Mouse (Mus musculus): ENCODE results near the gene Robo1. TPM values are rescaled to one million over a fixed set of nuclear protein-coding genes. Genes with fewer than 3 reads are reported as not detected.

The Robo1 gene
- polyA plus RNA-seq, 1 experiment from 2014 or later = 40.1 TPM

DNA sequence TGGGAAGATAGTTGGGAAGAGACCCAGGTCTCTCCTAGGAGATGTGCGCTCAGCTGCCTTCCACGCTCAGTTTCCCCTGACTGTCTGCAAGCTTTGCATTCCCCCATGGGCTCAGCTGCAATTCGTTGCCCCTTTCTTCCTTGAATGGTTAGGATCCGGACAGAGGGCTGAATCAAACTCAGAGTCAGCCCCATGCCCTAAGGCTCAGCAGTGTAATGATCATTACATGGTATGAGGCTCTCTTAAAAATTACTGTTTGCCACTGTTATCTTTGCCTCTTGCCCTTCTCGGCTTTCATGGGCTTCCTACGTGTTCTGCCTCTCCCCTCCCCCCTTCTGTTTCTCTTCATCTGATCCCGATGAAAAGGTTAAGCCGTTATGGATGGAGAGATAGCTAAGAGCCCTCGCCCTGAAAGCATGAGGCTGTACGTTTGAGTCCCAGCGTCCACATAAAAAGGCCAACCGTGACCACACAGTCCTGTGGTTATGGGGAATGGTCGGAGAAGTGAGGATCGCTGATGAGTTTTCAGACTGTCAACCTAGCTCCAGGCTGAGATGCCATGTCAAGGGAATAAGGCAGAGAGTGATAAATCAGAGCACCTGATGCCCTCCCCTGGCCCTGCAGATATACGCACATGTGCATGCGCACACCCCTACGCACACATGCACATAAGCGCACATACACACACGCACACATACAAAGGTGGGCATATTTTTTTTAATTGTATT lies 668.9 kb downstream of the Robo1 start:
- H3K9ac ChIP-seq (ENCODE audit: low read length) = no peak overlapping the region
- no peak overlapping the region for H3K4me3 ChIP-seq (ENCODE audit: low read depth, low read length)
- no peak for ATAC-seq (ENCODE audit: insufficient number of reproducible peaks, low FRiP score, low TSS enrichment, low read depth)
- H3K36me3 ChIP-seq (ENCODE audit: control insufficient read depth, insufficient read depth, low read length) = peaks cover 3% of the 10 kb centered on the region; the same call in 1 of the 2 replicates
- 0 out of 2 replicates have a peak, but pooled peaks cover 4% of the 10 kb centered on the region for H3K4me1 ChIP-seq (ENCODE audit: control insufficient read depth, insufficient read depth, low read length)
- DNase-seq (ENCODE audit: low spot score) = no peak
- no peaks in the 10 kb centered on the region for H3K27me3 ChIP-seq (ENCODE audit: control insufficient read depth, insufficient read depth, low read length)
- H3K4me2 ChIP-seq (ENCODE audit: low read depth, severe bottlenecking) = no peak overlapping the region
- H3K27ac ChIP-seq (replicated peaks; ENCODE audit: low read depth, low read length) = no peak overlapping the region
- 67% methylated on average over 19 of the region's 19 CpGs for WGBS
- no peaks in the 10 kb centered on the region for H3K9me3 ChIP-seq (ENCODE audit: control insufficient read depth, low read length)

DNA sequence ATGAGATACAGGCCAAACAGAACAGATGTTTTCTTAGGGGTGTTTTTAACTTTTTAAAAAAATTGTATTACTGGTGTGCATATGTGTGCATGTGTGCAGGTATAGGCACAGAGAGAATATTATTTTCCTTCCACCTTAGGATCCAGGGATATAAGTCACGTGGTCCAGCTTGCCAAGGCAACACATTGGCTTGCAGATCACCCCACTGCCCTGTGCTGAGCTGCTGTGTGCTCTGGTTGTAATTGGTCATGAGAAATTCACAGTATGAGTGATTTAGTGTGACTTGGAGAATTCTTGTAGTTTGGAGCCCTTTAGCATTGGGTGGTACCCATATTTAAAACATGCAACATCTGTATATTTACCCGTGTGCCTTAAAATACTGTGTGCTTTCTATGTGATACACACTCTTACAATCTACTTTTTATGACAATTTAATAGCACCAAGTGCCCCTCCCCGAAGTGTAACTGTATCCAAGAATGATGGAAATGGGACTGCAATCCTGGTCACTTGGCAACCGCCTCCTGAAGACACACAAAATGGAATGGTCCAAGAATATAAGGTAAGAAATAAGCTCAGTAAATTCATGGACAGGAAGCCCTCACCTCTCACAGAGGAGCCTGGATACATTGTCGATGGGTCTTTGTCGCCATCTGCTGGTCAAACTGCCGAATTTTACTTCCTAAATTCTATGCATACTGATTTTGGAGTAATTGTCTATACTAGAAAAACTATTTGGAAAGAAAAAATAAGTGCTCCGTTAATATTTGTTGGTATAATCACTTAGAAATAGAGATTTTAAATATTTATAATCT lies 671.5 kb downstream of the Robo1 start:
- ATAC-seq (ENCODE audit: insufficient number of reproducible peaks, low FRiP score, low TSS enrichment, low read depth) (no peak), DNase-seq (ENCODE audit: low spot score) (peak; percentile 88)
- Histone ChIP-seq H3K4me3 (ENCODE audit: low read depth, low read length) (no peak overlapping the region), H3K27me3 (ENCODE audit: control insufficient read depth, insufficient read depth, low read length) (no peaks in the 10 kb centered on the region), H3K9me3 (ENCODE audit: control insufficient read depth, low read length) (no peaks in the 10 kb centered on the region), H3K4me1 (ENCODE audit: control insufficient read depth, insufficient read depth, low read length) (0 out of 2 replicates have a peak, but pooled peaks cover 4% of the 10 kb centered on the region), H3K27ac (replicated peaks; ENCODE audit: low read depth, low read length) (no peak overlapping the region), H3K4me2 (ENCODE audit: low read depth, severe bottlenecking) (no peak overlapping the region), H3K36me3 (ENCODE audit: control insufficient read depth, insufficient read depth, low read length) (peaks cover 2% of the 10 kb centered on the region; the same call in 1 of the 2 replicates), H3K9ac (ENCODE audit: low read length) (no peak overlapping the region)
- 32% methylated on average over 8 of the region's 8 CpGs for WGBS

DNA sequence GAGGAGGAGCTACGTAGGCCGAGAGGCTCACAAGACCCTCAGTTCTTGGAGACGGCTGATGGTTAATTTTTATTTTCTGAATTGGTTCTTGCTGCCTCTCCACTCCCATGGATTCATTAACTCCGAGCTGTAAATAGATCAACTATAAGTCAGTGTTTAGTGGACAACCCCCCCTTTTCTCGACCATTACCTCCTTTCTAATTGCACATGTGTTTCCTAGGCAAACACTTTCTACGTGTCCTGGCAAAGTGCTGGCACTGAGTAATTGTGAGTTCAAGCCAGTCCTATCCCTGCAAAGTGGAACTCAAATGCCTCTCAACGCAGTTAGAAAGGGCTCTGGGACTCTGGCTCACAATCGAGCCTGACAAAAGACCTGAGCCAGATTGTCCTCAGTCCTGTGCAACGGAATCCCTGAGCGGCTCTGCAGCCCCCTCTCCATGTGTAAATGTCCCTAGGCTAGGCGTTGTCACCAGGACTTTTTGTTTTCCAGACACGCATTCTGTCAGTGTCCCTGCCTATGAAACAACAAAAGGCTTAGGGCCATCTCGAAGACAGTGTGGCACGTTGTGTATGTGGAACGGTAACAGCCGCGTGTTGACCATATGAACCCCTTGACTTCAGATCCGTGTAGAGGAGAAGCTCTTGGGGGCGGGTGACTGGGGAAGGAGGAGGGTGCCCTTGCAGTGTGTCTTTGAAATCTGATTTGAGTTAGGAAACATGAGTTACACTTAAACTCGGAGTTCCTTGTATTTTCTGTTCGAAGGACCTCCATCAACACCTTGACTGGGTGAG lies 682.5 kb downstream of the Robo1 start:
- ATAC-seq (ENCODE audit: insufficient number of reproducible peaks, low FRiP score, low TSS enrichment, low read depth) = no peak
- no peaks in the 10 kb centered on the region for H3K4me1 ChIP-seq (ENCODE audit: control insufficient read depth, insufficient read depth, low read length)
- no peak overlapping the region for H3K9ac ChIP-seq (ENCODE audit: low read length)
- 0 out of 2 replicates have a peak, but pooled peaks cover 3% of the 10 kb centered on the region for H3K36me3 ChIP-seq (ENCODE audit: control insufficient read depth, insufficient read depth, low read length)
- H3K4me2 ChIP-seq (ENCODE audit: low read depth, severe bottlenecking) = no peak overlapping the region
- no peak overlapping the region for H3K4me3 ChIP-seq (ENCODE audit: low read depth, low read length)
- 84% methylated on average over 21 of the region's 21 CpGs for WGBS
- H3K9me3 ChIP-seq (ENCODE audit: control insufficient read depth, low read length) = no peaks in the 10 kb centered on the region
- no peak overlapping the region for H3K27ac ChIP-seq (replicated peaks; ENCODE audit: low read depth, low read length)
- no peaks in the 10 kb centered on the region for H3K27me3 ChIP-seq (ENCODE audit: control insufficient read depth, insufficient read depth, low read length)
- peak; percentile 20 for DNase-seq (ENCODE audit: low spot score)

DNA sequence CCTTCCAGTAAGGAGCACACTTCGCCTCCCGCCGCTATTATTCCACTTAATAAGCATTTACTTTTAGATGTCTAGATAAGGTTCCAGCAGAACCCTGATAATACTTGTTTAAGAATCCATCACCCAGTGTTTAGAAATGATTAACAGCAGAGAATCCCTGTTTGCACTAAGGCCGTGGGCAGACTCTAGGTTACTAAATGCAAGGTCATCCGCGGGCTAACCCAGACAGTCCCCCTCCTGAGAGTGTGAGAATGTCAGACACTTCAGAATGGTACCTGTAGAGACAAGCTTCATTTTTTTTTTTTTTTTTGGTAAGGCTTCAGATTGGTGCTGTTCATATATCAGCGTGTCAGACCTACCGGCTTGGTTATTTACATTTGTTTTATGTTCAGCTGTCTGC lies 685.1 kb downstream of the Robo1 start:
- H3K27me3 ChIP-seq (ENCODE audit: control insufficient read depth, insufficient read depth, low read length) = no peaks in the 10 kb centered on the region
- ATAC-seq (ENCODE audit: insufficient number of reproducible peaks, low FRiP score, low TSS enrichment, low read depth) (no peak), DNase-seq (ENCODE audit: low spot score) (peak; percentile 19)
- peaks cover 3% of the 10 kb centered on the region; the same call in 1 of the 2 replicates for H3K36me3 ChIP-seq (ENCODE audit: control insufficient read depth, insufficient read depth, low read length)
- no peak overlapping the region for H3K4me3 ChIP-seq (ENCODE audit: low read depth, low read length)
- WGBS = 74% methylated on average over 8 of the region's 8 CpGs
- H3K9me3 ChIP-seq (ENCODE audit: control insufficient read depth, low read length) = no peaks in the 10 kb centered on the region
- H3K9ac ChIP-seq (ENCODE audit: low read length) = no peak overlapping the region
- H3K4me2 ChIP-seq (ENCODE audit: low read depth, severe bottlenecking) = no peak overlapping the region
- no peaks in the 10 kb centered on the region for H3K4me1 ChIP-seq (ENCODE audit: control insufficient read depth, insufficient read depth, low read length)
- no peak overlapping the region for H3K27ac ChIP-seq (replicated peaks; ENCODE audit: low read depth, low read length)

DNA sequence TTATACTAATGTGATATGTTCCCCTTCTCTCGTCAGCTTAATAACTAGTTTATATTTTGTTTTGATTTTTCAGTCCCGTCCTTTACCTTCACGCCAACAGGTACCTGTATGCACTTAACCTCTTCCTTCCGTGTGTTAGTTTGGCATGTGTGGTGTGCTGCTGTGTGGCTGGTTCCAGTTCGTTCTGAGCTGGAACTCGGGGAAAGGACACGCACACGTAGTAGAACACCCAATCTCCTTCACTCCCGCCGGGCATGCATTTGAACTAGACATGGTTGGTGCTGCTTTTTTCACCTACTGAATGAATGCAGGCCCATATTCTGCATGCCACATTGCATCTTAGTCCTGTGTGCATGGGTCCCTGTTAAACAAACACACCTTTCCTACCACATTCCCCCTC lies 685.5 kb downstream of the Robo1 start:
- Histone ChIP-seq H3K4me1 (ENCODE audit: control insufficient read depth, insufficient read depth, low read length) (no peaks in the 10 kb centered on the region), H3K9ac (ENCODE audit: low read length) (no peak overlapping the region), H3K4me3 (ENCODE audit: low read depth, low read length) (no peak overlapping the region), H3K27ac (replicated peaks; ENCODE audit: low read depth, low read length) (no peak overlapping the region), H3K9me3 (ENCODE audit: control insufficient read depth, low read length) (no peaks in the 10 kb centered on the region), H3K4me2 (ENCODE audit: low read depth, severe bottlenecking) (no peak overlapping the region), H3K36me3 (ENCODE audit: control insufficient read depth, insufficient read depth, low read length) (peaks cover 3% of the 10 kb centered on the region; the same call in 1 of the 2 replicates), H3K27me3 (ENCODE audit: control insufficient read depth, insufficient read depth, low read length) (no peaks in the 10 kb centered on the region)
- ATAC-seq (ENCODE audit: insufficient number of reproducible peaks, low FRiP score, low TSS enrichment, low read depth) (no peak), DNase-seq (ENCODE audit: low spot score) (peak; percentile 20)
- WGBS = 84% methylated on average over 10 of the region's 10 CpGs

DNA sequence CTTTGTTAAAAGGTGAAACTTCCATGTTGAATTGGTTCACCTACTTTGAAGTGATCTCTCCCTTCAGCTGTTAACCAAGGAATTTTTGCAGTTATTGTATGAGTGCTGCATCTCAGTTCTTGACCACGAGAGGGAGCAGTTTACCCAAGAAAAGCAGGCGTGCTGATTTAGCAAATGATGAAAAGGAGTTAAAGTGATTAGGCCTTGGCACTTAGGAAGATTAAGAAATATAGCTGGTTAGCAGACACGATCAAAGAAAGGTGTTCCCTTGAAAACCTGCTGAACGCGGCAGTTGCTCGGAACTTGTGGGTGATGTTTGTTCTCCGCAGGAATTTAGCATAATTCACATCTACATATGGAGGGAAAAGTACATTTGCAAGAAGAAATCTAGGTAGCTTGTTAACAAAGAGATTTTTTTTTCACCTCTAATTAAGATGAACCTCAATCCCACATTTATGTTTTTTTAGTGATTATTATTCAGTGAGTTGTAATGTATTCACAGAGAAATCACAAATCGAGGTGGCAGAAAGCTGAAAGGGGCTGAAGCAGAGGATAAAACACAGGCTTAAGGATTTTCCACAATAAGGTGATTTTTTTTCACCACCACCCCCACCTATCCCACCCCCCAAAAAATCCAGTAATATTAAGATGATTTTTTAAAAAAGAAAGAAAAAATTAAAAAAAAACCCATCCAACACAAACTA lies 687.3 kb downstream of the Robo1 start:
- no peaks in the 10 kb centered on the region for H3K27me3 ChIP-seq (ENCODE audit: control insufficient read depth, insufficient read depth, low read length)
- H3K4me3 ChIP-seq (ENCODE audit: low read depth, low read length) = no peak overlapping the region
- no peaks in the 10 kb centered on the region for H3K9me3 ChIP-seq (ENCODE audit: control insufficient read depth, low read length)
- no peaks in the 10 kb centered on the region for H3K4me1 ChIP-seq (ENCODE audit: control insufficient read depth, insufficient read depth, low read length)
- peaks cover 3% of the 10 kb centered on the region; the same call in 1 of the 2 replicates for H3K36me3 ChIP-seq (ENCODE audit: control insufficient read depth, insufficient read depth, low read length)
- no peak for ATAC-seq (ENCODE audit: insufficient number of reproducible peaks, low FRiP score, low TSS enrichment, low read depth)
- no peak overlapping the region for H3K9ac ChIP-seq (ENCODE audit: low read length)
- no peak overlapping the region for H3K4me2 ChIP-seq (ENCODE audit: low read depth, severe bottlenecking)
- WGBS = 17% methylated on average over 8 of the region's 8 CpGs
- no peak overlapping the region; the same call in 1 of the 2 replicates for H3K27ac ChIP-seq (replicated peaks; ENCODE audit: low read depth, low read length)
- DNase-seq (ENCODE audit: low spot score) = peak; percentile 82

DNA sequence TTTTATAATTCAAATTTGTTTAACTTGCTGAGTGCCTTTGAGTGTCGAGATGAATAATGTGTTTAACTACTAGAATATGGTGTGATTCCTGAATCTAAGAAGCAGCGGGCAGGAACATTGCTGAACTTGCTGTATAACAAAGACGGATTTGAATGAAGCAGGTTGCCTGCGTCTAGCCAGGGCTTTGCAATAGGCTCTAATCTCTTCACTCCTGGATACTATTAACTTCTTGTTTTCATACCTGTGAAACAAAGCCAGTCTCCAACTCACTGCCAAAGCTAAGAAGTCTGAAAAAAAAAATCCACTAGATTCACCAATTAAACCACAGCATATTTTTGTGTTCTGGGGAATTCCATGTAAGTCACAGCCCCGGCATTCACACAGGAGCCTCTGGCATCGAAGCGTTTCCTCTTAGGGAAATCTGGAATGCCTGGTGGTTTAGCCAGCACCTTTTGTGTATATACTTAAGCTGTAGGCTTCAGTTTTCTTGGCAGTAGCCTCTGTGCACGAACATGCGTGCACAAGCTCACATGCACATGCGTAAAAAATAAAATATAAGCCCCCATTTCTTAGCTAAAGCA lies 687.9 kb downstream of the Robo1 start:
- H3K9ac ChIP-seq (ENCODE audit: low read length) = no peak overlapping the region
- no peak overlapping the region for H3K4me3 ChIP-seq (ENCODE audit: low read depth, low read length)
- 46% methylated on average over 10 of the region's 10 CpGs for WGBS
- no peaks in the 10 kb centered on the region for H3K9me3 ChIP-seq (ENCODE audit: control insufficient read depth, low read length)
- no peaks in the 10 kb centered on the region for H3K4me1 ChIP-seq (ENCODE audit: control insufficient read depth, insufficient read depth, low read length)
- H3K27ac ChIP-seq (replicated peaks; ENCODE audit: low read depth, low read length) = peak overlapping the region; percentile 48; the same call in 1 of the 2 replicates
- H3K27me3 ChIP-seq (ENCODE audit: control insufficient read depth, insufficient read depth, low read length) = no peaks in the 10 kb centered on the region
- no peak overlapping the region for H3K4me2 ChIP-seq (ENCODE audit: low read depth, severe bottlenecking)
- no peaks in the 10 kb centered on the region; the same call in 1 of the 2 replicates for H3K36me3 ChIP-seq (ENCODE audit: control insufficient read depth, insufficient read depth, low read length)
- peak; percentile 50 for DNase-seq (ENCODE audit: low spot score)
- no peak for ATAC-seq (ENCODE audit: insufficient number of reproducible peaks, low FRiP score, low TSS enrichment, low read depth)
